Mouse (Mus musculus) right cerebral cortex, postnatal 36 days (tissue): ENCODE measurements around the gene Gdpd3.
A peak's percentile ranks its signal among the peaks of the same experiment; 100 is the strongest.

Experiments
- DNase-seq, 2 experiments: peaks; one replicate each; pipeline ENCODE4 v3.0.0; 2022; ENCODE audit warnings: low spot score in 2 of 2, mixed read lengths in 1 of 2

Gdpd3 gene

GRCm38 (mm10) chr7:126806956-126807355 lies 40.8 kb downstream of the Gdpd3 start:
- DNase-seq: no peak

DNA sequence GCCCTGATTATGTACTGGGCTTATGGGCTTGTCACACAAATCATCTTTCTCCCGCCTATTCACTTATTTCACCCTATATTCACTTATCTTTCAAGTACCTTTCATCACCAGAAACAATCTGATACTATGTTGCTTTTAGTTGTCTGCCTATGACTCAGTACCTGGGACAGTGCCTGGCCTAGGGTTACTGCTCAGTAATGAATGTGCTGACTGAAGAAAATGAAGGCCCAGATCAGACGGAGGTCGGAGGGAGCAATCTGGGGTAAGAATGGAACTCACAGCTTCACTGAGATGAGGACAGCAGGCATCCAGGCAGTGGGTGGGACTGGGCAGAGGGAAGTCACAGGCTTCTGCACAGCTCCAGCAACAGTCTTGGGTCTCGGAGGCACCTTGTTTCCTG lies 41.3 kb downstream of the Gdpd3 start:
- no peak for DNase-seq

GRCm38 (mm10) chr7:126808703-126809455 lies 42.7 kb downstream of the Gdpd3 start:
- peak; percentile 89 to 90 for DNase-seq

GRCm38 (mm10) chr7:126809723-126810369 lies 43.7 kb downstream of the Gdpd3 start:
- DNase-seq: no peak

GRCm38 (mm10) chr7:126815726-126816222 lies 49.6 kb downstream of the Gdpd3 start:
- no peak for DNase-seq

DNA sequence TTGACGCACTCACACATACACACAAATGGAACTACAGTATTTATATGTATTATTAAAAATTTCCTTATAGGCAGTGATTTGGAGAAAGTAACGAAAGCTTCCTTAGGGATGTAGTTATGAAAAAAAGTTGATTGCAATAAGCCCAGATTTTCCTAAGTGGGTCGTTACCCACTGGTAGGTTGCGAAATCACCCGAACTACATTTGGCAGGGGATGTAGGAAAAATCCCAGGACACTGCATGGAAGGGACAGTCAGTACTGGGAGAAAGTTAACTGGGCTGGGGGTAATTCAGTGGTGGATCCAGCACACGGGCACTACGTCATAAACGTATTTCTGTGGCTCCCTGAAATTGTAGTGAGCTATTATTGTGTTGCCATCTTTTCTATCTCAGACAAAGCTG lies 50.4 kb downstream of the Gdpd3 start:
- DNase-seq: no peak

DNA sequence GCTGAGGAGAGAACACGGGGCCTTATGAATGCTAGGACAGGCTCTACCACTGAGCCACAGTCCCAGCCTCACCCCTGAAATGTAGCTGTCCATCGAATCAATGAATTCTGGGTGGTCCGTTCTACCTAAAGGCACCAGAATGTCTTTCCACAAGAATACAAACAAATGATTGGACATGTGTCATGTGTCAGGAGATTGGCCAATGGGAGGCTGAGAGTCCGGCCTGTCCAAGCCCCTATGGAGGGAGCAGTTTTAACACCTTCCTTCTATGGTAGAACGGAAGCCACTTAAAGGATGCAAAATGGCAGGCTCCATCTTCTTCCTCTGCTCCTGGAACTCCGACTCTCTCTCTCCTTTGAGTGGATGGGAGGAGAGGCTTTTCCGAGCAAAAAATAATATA lies 51.5 kb downstream of the Gdpd3 start:
- DNase-seq: no peak

DNA sequence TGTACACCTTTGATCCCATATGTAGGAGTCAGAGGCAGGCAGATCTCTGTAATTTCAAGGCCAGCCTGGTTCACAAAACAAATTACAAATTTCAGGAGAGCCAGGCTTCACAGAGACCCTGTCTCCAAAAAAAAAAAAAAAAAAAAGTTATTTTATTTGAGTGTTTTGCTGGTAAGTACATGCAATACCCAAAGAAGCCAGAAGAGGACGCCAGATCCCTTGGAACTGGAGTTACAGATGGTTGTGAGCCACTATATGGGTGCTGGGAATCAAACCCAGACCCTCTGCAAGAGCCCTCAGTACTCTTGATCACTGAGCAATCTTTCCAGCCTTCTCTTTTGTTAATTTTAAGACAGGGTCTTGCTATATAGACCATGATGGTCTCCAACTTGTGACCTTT lies 52.7 kb downstream of the Gdpd3 start:
- no peak for DNase-seq

GRCm38 (mm10) chr7:126821835-126822511 lies 55.8 kb downstream of the Gdpd3 start:
- peak in 1 of 2 experiments; percentile 36 for DNase-seq

DNA sequence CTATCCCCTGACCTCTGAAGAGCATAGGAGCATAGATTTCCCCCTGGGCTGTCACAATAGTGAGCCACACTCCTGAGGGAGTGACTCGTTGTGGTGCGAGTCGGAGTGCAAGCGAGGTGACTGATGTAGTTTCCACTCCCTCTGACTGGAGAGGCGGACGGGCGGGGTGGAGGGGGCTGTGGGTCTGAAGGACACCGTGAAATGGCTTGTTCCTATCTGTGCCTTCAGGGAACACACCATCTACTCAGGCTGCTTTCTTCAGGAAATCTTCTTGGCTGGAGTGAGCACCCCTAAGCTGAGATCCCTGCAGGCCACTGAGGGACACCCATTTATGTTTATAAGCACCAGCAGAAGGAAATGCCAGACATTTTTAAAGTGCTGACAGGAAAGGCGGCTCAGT lies 56.6 kb downstream of the Gdpd3 start:
- DNase-seq: no peak

GRCm38 (mm10) chr7:126823202-126823711 lies 57.1 kb downstream of the Gdpd3 start:
- no peak for DNase-seq

- DNase-seq: no peak
Measured at GRCm38 (mm10) chr7:126823940-126824339, 57.8 kb downstream of the Gdpd3 start.
